Mouse (Mus musculus): ENCODE measurements around the gene Gm28038. TPM values are rescaled to one million over a fixed set of nuclear protein-coding genes. Genes with fewer than 3 reads are reported as not detected.

The Gm28038 gene
- not detected for total RNA-seq (2023)

GRCm38 (mm10) chr2:30280743-30281142, at the start of gene Gm28038:
Gm28038 (plus strand) TSS chr2:30281043.

GRCm38 (mm10) chr2:30237199-30237880, 43.5 kb upstream of the Gm28038 start, which contains the start of gene Lrrc8a:
Lrrc8a (plus strand) TSS chr2:30237715.

DNA sequence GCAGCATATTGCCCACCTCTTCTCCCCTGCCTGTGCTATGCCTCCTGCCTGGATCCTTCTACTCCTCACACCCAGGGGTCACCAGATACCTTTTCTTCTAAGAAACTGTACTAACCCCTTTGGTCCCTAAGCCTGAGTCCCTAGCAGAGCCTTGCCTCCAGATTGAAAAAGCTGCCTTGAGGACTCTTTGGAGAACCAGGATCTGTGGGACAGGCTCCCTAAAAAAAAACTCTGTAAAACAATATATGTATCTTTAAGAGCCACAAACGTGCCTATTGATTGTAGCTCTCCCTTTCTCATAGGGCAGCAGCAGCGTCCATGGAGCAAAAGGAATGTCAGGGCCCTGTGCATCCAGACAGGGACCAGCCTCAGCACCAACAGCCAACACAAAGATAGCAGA, 40.6 kb upstream of the Gm28038 start, which contains the start of gene Gm28035:
Gene Gm28035, plus strand, starts transcription at position 301 of the 400 bp plus-strand sequence.

GRCm38 (mm10) chr2:30265767-30266253, 15.0 kb upstream of the Gm28038 start, which contains the start of gene Phyhd1:
Phyhd1 (plus strand) TSS chr2:30266203.

DNA sequence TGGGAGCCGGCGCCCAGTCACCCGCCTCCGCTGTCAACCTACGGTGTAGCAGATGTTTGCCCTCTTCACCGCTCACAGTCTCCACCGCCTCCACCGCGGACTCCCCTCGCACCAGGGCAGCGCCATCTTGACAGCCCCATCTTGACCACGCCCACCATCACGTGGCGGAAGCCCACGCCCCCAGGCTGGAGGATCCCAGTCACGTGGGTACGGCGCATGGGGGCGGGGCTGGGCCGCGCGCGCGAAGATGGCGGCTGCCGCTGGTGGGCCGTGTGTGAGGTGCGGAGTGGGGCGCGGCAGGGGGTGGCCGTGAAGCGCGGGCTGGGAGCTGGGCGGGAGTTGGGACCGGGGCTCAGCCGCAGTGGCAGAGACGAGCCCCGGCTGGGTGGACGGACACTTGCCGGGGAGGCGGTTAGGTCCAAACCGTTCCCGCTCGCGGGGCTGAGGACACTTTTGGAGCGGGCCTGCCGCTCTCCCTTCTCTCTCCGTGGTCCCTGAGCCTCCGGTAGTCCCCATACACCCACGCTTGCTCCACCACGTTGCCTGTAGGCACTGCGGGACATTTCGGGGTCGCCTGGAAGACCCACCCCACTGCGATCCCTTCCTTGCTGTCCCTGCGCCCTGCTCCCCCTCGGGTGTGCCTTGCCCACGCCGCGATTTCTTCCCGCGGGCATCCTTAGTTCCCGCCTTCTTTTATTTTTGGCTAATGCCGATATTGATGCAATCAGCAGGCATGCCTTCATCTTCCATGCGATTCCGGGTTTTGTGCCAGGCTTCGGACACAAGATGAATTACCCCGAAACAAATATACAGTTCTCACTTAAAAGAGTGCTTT, 5.6 kb downstream of the Gm28038 start, which contains the start of the genes Dolk and Nup188:
Gene Dolk, minus strand, starts transcription at position 143 of the 835 bp plus-strand sequence.
Gene Nup188, plus strand, starts transcription at position 206 of the 835 bp plus-strand sequence.

Other genes with a start within 250 kb of the Gm28038 start
- 1 to 10 TPM; 1.2 TPM for gene Wdr34, start 232.2 kb upstream of the Gm28038 start, total RNA-seq (2023)
- 100 to 1,000 TPM; 133 to 160 TPM for gene Set, start 223.7 kb upstream of the Gm28038 start, total RNA-seq (2023)
- gene Pkn3, start 203.4 kb upstream of the Gm28038 start, total RNA-seq (2023): 1 to 10 TPM; 4.6 to 5.4 TPM
- 10 to 100 TPM; 14.6 to 19.8 TPM for gene Zdhhc12, start 187.4 kb upstream of the Gm28038 start, total RNA-seq (2023)
- 10 to 100 TPM; 26.9 to 29.3 TPM for gene Zer1, start 156.5 kb upstream of the Gm28038 start, total RNA-seq (2023)
- gene Tbc1d13, start 147.3 kb upstream of the Gm28038 start, total RNA-seq (2023): 100 to 1,000 TPM in 1 of 2 experiments, 10 to 100 TPM in 1; 90.5 to 108 TPM
- 1 to 10 TPM; 9.0 to 9.4 TPM for gene Endog, start 109.5 kb upstream of the Gm28038 start, total RNA-seq (2023)
- 10 to 100 TPM; 10.2 to 11.5 TPM for gene Spout1, start 102.6 kb upstream of the Gm28038 start, total RNA-seq (2023)
- 1 to 10 TPM; 4.4 to 5.6 TPM for gene Kyat1, start 75.2 kb upstream of the Gm28038 start, total RNA-seq (2023)
- 10 to 100 TPM; 29.2 to 34.5 TPM for gene Lrrc8a, start 43.3 kb upstream of the Gm28038 start, total RNA-seq (2023)
- 1 to 10 TPM; 1.3 to 4.0 TPM for gene Gm28035, start 40.5 kb upstream of the Gm28038 start, total RNA-seq (2023)
- 1 to 10 TPM; 6.1 to 7.2 TPM for gene Phyhd1, start 14.8 kb upstream of the Gm28038 start, total RNA-seq (2023)
- gene Dolk, start 5.3 kb downstream of the Gm28038 start, total RNA-seq (2023): 10 to 100 TPM; 10.5 to 11.5 TPM
- 10 to 100 TPM; 31.4 to 34.2 TPM for gene Nup188, start 5.4 kb downstream of the Gm28038 start, total RNA-seq (2023)
- gene Sh3glb2, start 78.3 kb downstream of the Gm28038 start, total RNA-seq (2023): 10 to 100 TPM; 30.8 to 37.2 TPM
- gene Miga2, start 83.2 kb downstream of the Gm28038 start, total RNA-seq (2023): 1 to 10 TPM; 6.8 to 9.9 TPM
- gene Dolpp1, start 111.2 kb downstream of the Gm28038 start, total RNA-seq (2023): 10 to 100 TPM; 14.2 to 15.4 TPM
- 10 to 100 TPM; 29.2 to 40.1 TPM for gene Crat, start 134.8 kb downstream of the Gm28038 start, total RNA-seq (2023)
- gene Ptpa, start 135.0 kb downstream of the Gm28038 start, total RNA-seq (2023): 10 to 100 TPM; 92.7 to 98.9 TPM
- 1 to 10 TPM; 3.0 to 4.7 TPM for gene Ier5l, start 193.2 kb downstream of the Gm28038 start, total RNA-seq (2023)

All from monocyte, adult 59 days (primary cell).